Mouse (Mus musculus) CH12.LX (cell line): Measurements from ENCODE around the gene Rreb1. TPM values are rescaled to one million over a fixed set of nuclear protein-coding genes. Genes with fewer than 3 reads are reported as not detected.
A peak's percentile ranks its signal among the peaks of the same experiment; 100 is the strongest.

Source experiments
- DNase-seq: peaks from one replicate; pipeline ENCODE4 v3.0.0-alpha.2; 2013; ENCODE audit errors: extremely low read depth
- H3K27ac ChIP-seq: 2 replicates; pipeline ENCODE4 v1.5.1; 2012; ENCODE audit warnings: low read depth, mild to moderate bottlenecking, control low read depth, moderate library complexity; ENCODE audit not compliant: insufficient read depth
- H3K27me3 ChIP-seq: replicated peaks from 2 replicates; pipeline ENCODE3; 2012; ENCODE audit warnings: inconsistent platforms
- H3K36me3 ChIP-seq, 2 experiments: replicated peaks in 1 of 2; 2 replicates each; pipeline versions ENCODE3 to v1.6.1; 2012; ENCODE audit warnings: inconsistent platforms in 1 of 2, low read length in 1 of 2, mild to moderate bottlenecking in 1 of 2, mixed read lengths in 1 of 2, moderate library complexity in 1 of 2; ENCODE audit not compliant: control insufficient read depth in 1 of 2, insufficient read depth in 1 of 2
- H3K4me1 ChIP-seq, 2 experiments: 2 replicates each; pipeline ENCODE4 v1.6.1; 2012; ENCODE audit warnings: inconsistent platforms in 1 of 2, moderate library complexity in 1 of 2; ENCODE audit not compliant: insufficient read depth in 2 of 2, control insufficient read depth in 1 of 2
- H3K4me2 ChIP-seq: 2 replicates; pipeline ENCODE4 v1.6.1; 2012; ENCODE audit warnings: low read depth, mild to moderate bottlenecking, control low read depth; ENCODE audit not compliant: poor library complexity, insufficient read depth, severe bottlenecking
- H3K4me3 ChIP-seq, 3 experiments: fragments of 150-350 bp in 1 of 3; sonication (generic) in 1 of 3; replicated peaks in 1 of 3; 2 replicates each; pipeline versions ENCODE3 to v1.5.1; 2011 to 2012; ENCODE audit warnings: low read depth in 2 of 3, low read length in 2 of 3, mild to moderate bottlenecking in 2 of 3, moderate library complexity in 2 of 3, control low read depth in 1 of 3, improper control_type of control experiment in 1 of 3, inconsistent platforms in 1 of 3, mixed read lengths in 1 of 3; ENCODE audit not compliant: poor library complexity in 1 of 3
- H3K79me2 ChIP-seq: replicated peaks from 2 replicates; pipeline ENCODE4 v1.6.1; 2012; ENCODE audit warnings: mild to moderate bottlenecking, moderate library complexity; ENCODE audit not compliant: control insufficient read depth, poor library complexity, insufficient read depth, severe bottlenecking; ENCODE audit errors: extremely low read depth
- H3K9ac ChIP-seq: 2 replicates; pipeline ENCODE4 v1.6.1; 2012; ENCODE audit warnings: low read depth, mild to moderate bottlenecking, control low read depth, moderate library complexity; ENCODE audit not compliant: insufficient read depth
- H3K9me3 ChIP-seq: replicated peaks from 2 replicates; pipeline ENCODE3; 2012; ENCODE audit warnings: low read length, inconsistent platforms, mixed read lengths
- ELF1 ChIP-seq: IDR thresholded peaks from 2 replicates; pipeline ENCODE4 v1.6.1; 2014; ENCODE audit warnings: low read depth, mild to moderate bottlenecking, inconsistent platforms, low read length, improper control_type of control experiment
- HCFC1 ChIP-seq: IDR thresholded peaks from 2 replicates; pipeline ENCODE4 v1.6.1; 2012; ENCODE audit warnings: low read depth, mild to moderate bottlenecking, inconsistent platforms, low read length, improper control_type of control experiment
- MAX ChIP-seq: IDR thresholded peaks from 2 replicates; pipeline ENCODE4 v1.6.1; 2011; ENCODE audit warnings: low read length, improper control_type of control experiment
- MXI1 ChIP-seq: IDR thresholded peaks from 2 replicates; pipeline ENCODE4 v1.6.1; 2011; ENCODE audit warnings: mild to moderate bottlenecking, low read depth, low read length, improper control_type of control experiment
- MYC ChIP-seq: IDR thresholded peaks from 2 replicates; pipeline ENCODE4 v1.6.1; 2011; ENCODE audit warnings: low read depth, mild to moderate bottlenecking, improper control_type of control experiment, low read length
- SIN3A ChIP-seq: IDR thresholded peaks from 2 replicates; pipeline ENCODE4 v1.6.1; 2012; ENCODE audit warnings: low read length, improper control_type of control experiment, inconsistent platforms
- TBP ChIP-seq: conservative IDR thresholded peaks from 2 replicates; pipeline ENCODE4 v1.6.1; 2011; ENCODE audit warnings: low read depth, low read length, improper control_type of control experiment
- ZKSCAN1 ChIP-seq: IDR thresholded peaks from 2 replicates; pipeline ENCODE4 v1.6.1; 2012; ENCODE audit warnings: low read depth, inconsistent platforms, low read length, improper control_type of control experiment, borderline replicate concordance
- dilution Hi-C: fragments of 300-500 bp; cut with MboI; formaldehyde crosslinking; loops from 2 replicates; pipeline ENCODE4 v1.14.3; 2020; ENCODE audit warnings: low sequenced_read_pairs; ENCODE audit not compliant: extremely low pct_unique_long_range_greater_than_20kb, extremely low pct_ligation_motif_present
- in situ Hi-C: fragments of 300-500 bp; cut with MboI; formaldehyde crosslinking; loops from 3 replicates; pipeline ENCODE4 v1.14.3; 2019; ENCODE audit warnings: low sequenced_read_pairs, low pct_ligation_motif_present, low pct_unique_long_range_greater_than_20kb, mixed read lengths
- polyA plus RNA-seq: library from polyadenylated mRNA; unstranded; fragments of >175 nt; gene quantifications from 2 replicates; pipeline ENCODE4 v1.2.1, GENCODE M21; 2012; ENCODE audit warnings: low read depth; ENCODE audit not compliant: insufficient read length
- total RNA-seq, 2 experiments: library from RNA; depleted of rRNA; stranded (reverse); fragments of 300-350 nt in 1 of 2; fragments of >200 nt in 1 of 2; gene quantifications; 2 replicates each; pipeline ENCODE4 v1.2.3; 2012 to 2014

Rreb1 gene
- total and polyA plus RNA-seq, 3 experiments = 1.0 to 10.2 (median 5.3) TPM

GRCm38 (mm10) chr13:37843844-37844243, 65.6 kb downstream of the Rreb1 start:
- dilution Hi-C loops = no loop called here
- peaks cover 6 to 34% of the 10 kb centered on the region in 2 experiments for H3K36me3 ChIP-seq
- TF ChIP-seq MYC (peak; percentile 88; the same call in 1 of the 2 replicates), MAX (peak; percentile 93), ELF1 (no peak)
- H3K79me2 ChIP-seq = peaks cover 61% of the 10 kb centered on the region
- peaks cover 13 to 56% of the 10 kb centered on the region in 2 experiments for H3K4me1 ChIP-seq
- H3K9me3 ChIP-seq = no peaks in the 10 kb centered on the region
- no peak overlapping the region for H3K27ac ChIP-seq
- H3K27me3 ChIP-seq = no peaks in the 10 kb centered on the region
- no peak overlapping the region for H3K4me2 ChIP-seq
- in situ Hi-C loops = no loop called here
- H3K9ac ChIP-seq = no peak overlapping the region
- peak; percentile 61 for DNase-seq
- no peak overlapping the region for H3K4me3 ChIP-seq

DNA sequence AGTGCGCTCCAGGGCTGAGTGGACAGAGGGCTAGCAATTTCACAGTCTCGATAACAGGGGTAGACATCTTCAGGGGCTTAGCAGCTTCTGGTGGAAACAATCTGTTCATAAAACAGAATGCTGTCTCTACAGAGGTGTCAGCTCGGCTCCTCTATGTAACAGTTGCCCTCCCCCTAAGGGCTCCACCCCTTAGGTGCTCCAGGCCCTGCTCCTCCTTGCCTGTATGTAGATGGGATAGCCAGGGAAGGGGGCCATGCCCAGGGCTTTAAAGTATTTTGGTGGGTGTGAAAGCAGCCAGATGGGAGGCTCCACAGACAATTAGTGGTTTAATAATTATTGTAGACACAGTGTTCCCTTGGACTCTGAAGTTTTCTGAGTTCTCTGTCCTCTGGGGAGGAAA, 67.0 kb downstream of the Rreb1 start:
- dilution Hi-C loops = no loop called here
- no peak for DNase-seq
- Histone ChIP-seq H3K27ac (no peak overlapping the region), H3K36me3 (peaks cover 3 to 30% of the 10 kb centered on the region in 2 experiments), H3K4me3 (no peak overlapping the region), H3K9ac (no peak overlapping the region; the same call in 1 of the 2 replicates), H3K4me1 (peaks cover 13 to 66% of the 10 kb centered on the region in 2 experiments), H3K79me2 (peaks cover 60% of the 10 kb centered on the region)
- in situ Hi-C loops = no loop called here
- TF ChIP-seq HCFC1 = no peak
- TF ChIP-seq ZKSCAN1 = no peak
- TF ChIP-seq, all 38 proteins: peak for 0
- Histone ChIP-seq H3K4me2 (0 out of 2 replicates have a peak overlapping the region, but pooled peaks have one; percentile 3), H3K9me3 (no peaks in the 10 kb centered on the region), H3K27me3 (no peaks in the 10 kb centered on the region)

DNA sequence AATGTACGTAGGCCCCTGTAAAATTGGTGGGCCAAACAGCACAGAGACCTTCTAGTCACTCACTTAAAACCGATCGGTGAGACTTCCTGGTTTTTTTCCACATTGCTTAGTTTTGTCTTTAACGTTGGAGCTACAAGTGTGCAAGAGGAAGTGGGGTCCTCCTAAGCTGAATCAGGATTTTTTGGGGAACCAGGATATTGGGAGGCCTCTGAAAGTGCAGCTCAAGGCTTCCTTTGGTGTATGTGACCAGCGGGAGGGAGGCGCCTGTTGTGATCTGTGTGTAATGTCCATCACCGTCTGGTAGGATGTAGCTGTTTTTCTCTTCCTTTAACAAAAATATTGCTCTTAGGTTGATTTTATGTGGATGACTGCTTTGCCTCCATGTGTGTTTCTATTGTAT, 67.4 kb downstream of the Rreb1 start:
- in situ Hi-C loops = no loop called here
- H3K79me2 ChIP-seq = peaks cover 60% of the 10 kb centered on the region
- 0 out of 2 replicates have a peak overlapping the region, but pooled peaks have one; percentile 52 for H3K4me2 ChIP-seq
- no peaks in the 10 kb centered on the region for H3K27me3 ChIP-seq
- no peaks in the 10 kb centered on the region for H3K9me3 ChIP-seq
- no peak overlapping the region for H3K27ac ChIP-seq
- TF ChIP-seq SIN3A = 0 out of 2 replicates have a peak, but pooled peaks have one; percentile 46
- no peak for TF ChIP-seq TBP
- TF ChIP-seq ELF1 = 0 out of 2 replicates have a peak, but pooled peaks have one; percentile 13
- TF ChIP-seq MXI1 = 0 out of 2 replicates have a peak, but pooled peaks have one; percentile 29
- no peak overlapping the region for H3K4me3 ChIP-seq
- no peak for DNase-seq
- peaks cover 3 to 31% of the 10 kb centered on the region in 2 experiments for H3K36me3 ChIP-seq
- no peak overlapping the region; the same call in 1 of the 2 replicates for H3K9ac ChIP-seq
- peaks cover 13 to 70% of the 10 kb centered on the region in 2 experiments for H3K4me1 ChIP-seq
- dilution Hi-C loops = no loop called here
